Mouse (Mus musculus) heart, embryonic 10.5 days (tissue): ENCODE measurements around the gene Srcin1. TPM values are rescaled to one million over a fixed set of nuclear protein-coding genes. Genes with fewer than 3 reads are reported as not detected.

ENCODE experiments used
- DNase-seq: peaks from one replicate; pipeline ENCODE4 v3.0.0-alpha.2; 2017; ENCODE audit warnings: low spot score
- H3K27ac ChIP-seq: fragments of 300-500 bp; sonication (generic); 2 replicates; pipeline ENCODE4 v1.5.1; 2016; ENCODE audit warnings: mild to moderate bottlenecking
- H3K27me3 ChIP-seq: fragments of 300-500 bp; sonication (generic); 2 replicates; pipeline ENCODE4 v1.6.1; 2016; ENCODE audit warnings: mild to moderate bottlenecking; ENCODE audit not compliant: poor library complexity, insufficient read depth, severe bottlenecking
- H3K36me3 ChIP-seq: fragments of 300-500 bp; sonication (generic); 2 replicates; pipeline ENCODE4 v1.6.1; 2016; ENCODE audit warnings: mild to moderate bottlenecking, moderate library complexity
- H3K4me1 ChIP-seq: fragments of 300-500 bp; sonication (generic); 2 replicates; pipeline ENCODE4 v1.6.1; 2016; ENCODE audit warnings: mild to moderate bottlenecking
- H3K4me3 ChIP-seq: fragments of 300-500 bp; sonication (generic); 2 replicates; pipeline ENCODE4 v1.5.1; 2016; ENCODE audit warnings: mild to moderate bottlenecking, moderate library complexity
- H3K9me3 ChIP-seq: fragments of 300-500 bp; sonication (generic); 2 replicates; pipeline ENCODE4 v1.6.1; 2016; ENCODE audit warnings: mild to moderate bottlenecking, moderate library complexity
- WGBS: fragments of 180-500 bp; shearing (Covaris S2); methylation state at CpG from one replicate; pipeline ENCODE4 v1.1.7; 2016; 5-methylcytosine and 5-hydroxymethylcytosine counted together
- polyA plus RNA-seq: library from polyadenylated mRNA; unstranded; fragments of >200 nt; fragmentation: Nextera tagmentation; extraction: Ambion mirVana; gene quantifications from 2 replicates; pipeline ENCODE4 v1.2.1, GENCODE M21; 2016

The Srcin1 gene
- polyA plus RNA-seq, 1 experiment from 2014 or later = 0.14 TPM

- Histone ChIP-seq H3K4me3 (no peak overlapping the region), H3K27me3 (peaks cover 96% of the 10 kb centered on the region)
- WGBS = 41% methylated on average over 17 of the region's 17 CpGs
Observed at GRCm38 (mm10) chr11:97560210-97560963, 15.6 kb downstream of the Srcin1 start.

GRCm38 (mm10) chr11:97559549-97559948, 16.4 kb downstream of the Srcin1 start:
- H3K27me3 ChIP-seq = peaks cover 94% of the 10 kb centered on the region
- peaks cover 77% of the 10 kb centered on the region for H3K4me1 ChIP-seq

More at GRCm38 (mm10) chr11:97560210-97560963, 15.6 kb downstream of the Srcin1 start:
- no peak for DNase-seq
- no peak overlapping the region for H3K27ac ChIP-seq
- H3K9me3 ChIP-seq = no peaks in the 10 kb centered on the region
- no peaks in the 10 kb centered on the region for H3K36me3 ChIP-seq
- peaks cover 77% of the 10 kb centered on the region for H3K4me1 ChIP-seq

GRCm38 (mm10) chr11:97557885-97558284, 18.1 kb downstream of the Srcin1 start:
- Histone ChIP-seq H3K9me3 (no peaks in the 10 kb centered on the region), H3K27me3 (peaks cover 94% of the 10 kb centered on the region), H3K4me1 (peaks cover 60% of the 10 kb centered on the region), H3K4me3 (no peak overlapping the region), H3K27ac (no peak overlapping the region), H3K36me3 (no peaks in the 10 kb centered on the region)
- 68% methylated on average over 4 of the region's 4 CpGs for WGBS
- no peak for DNase-seq

More at GRCm38 (mm10) chr11:97559549-97559948, 16.4 kb downstream of the Srcin1 start:
- no peak for DNase-seq
- H3K27ac ChIP-seq = no peak overlapping the region
- no peaks in the 10 kb centered on the region for H3K9me3 ChIP-seq
- WGBS = 29% methylated on average over 4 of the region's 4 CpGs
- no peak overlapping the region for H3K4me3 ChIP-seq
- H3K36me3 ChIP-seq = no peaks in the 10 kb centered on the region

GRCm38 (mm10) chr11:97556569-97557408, 19.2 kb downstream of the Srcin1 start:
- no peak overlapping the region for H3K4me3 ChIP-seq
- no peak overlapping the region for H3K27ac ChIP-seq
- no peaks in the 10 kb centered on the region for H3K9me3 ChIP-seq
- 15% methylated on average over 7 of the region's 7 CpGs for whole genome bisulfite sequencing
- peaks cover 94% of the 10 kb centered on the region for H3K27me3 ChIP-seq
- no peak for DNase-seq
- H3K36me3 ChIP-seq = no peaks in the 10 kb centered on the region
- H3K4me1 ChIP-seq = peaks cover 58% of the 10 kb centered on the region

- no peaks in the 10 kb centered on the region for H3K36me3 ChIP-seq
- DNase-seq = no peak
- no peak overlapping the region for H3K4me3 ChIP-seq
- H3K27ac ChIP-seq = no peak overlapping the region
- H3K27me3 ChIP-seq = peaks cover 94% of the 10 kb centered on the region
- no peaks in the 10 kb centered on the region for H3K9me3 ChIP-seq
- peaks cover 52% of the 10 kb centered on the region for H3K4me1 ChIP-seq
- WGBS = 43% methylated on average over 6 of the region's 6 CpGs
Observed at GRCm38 (mm10) chr11:97555144-97555543, 20.8 kb downstream of the Srcin1 start.

- H3K27ac ChIP-seq = no peak overlapping the region
- 11% methylated on average over 8 of the region's 8 CpGs for WGBS
- H3K27me3 ChIP-seq = peaks cover 95% of the 10 kb centered on the region
- H3K4me3 ChIP-seq = no peak overlapping the region
- H3K9me3 ChIP-seq = no peaks in the 10 kb centered on the region
- no peaks in the 10 kb centered on the region for H3K36me3 ChIP-seq
- DNase-seq = no peak
- peaks cover 37% of the 10 kb centered on the region for H3K4me1 ChIP-seq
Observed at GRCm38 (mm10) chr11:97552151-97552550, 23.8 kb downstream of the Srcin1 start.

GRCm38 (mm10) chr11:97548757-97549156, 27.2 kb downstream of the Srcin1 start:
- WGBS = 32% methylated on average over 8 of the region's 8 CpGs
- H3K27ac ChIP-seq = no peak overlapping the region

GRCm38 (mm10) chr11:97547957-97548706, 27.9 kb downstream of the Srcin1 start:
- WGBS = 54% methylated on average over 12 of the region's 12 CpGs
- H3K4me1 ChIP-seq = peaks cover 33% of the 10 kb centered on the region

More at GRCm38 (mm10) chr11:97548757-97549156, 27.2 kb downstream of the Srcin1 start:
- Histone ChIP-seq H3K9me3 (no peaks in the 10 kb centered on the region), H3K4me1 (peaks cover 33% of the 10 kb centered on the region), H3K36me3 (no peaks in the 10 kb centered on the region), H3K4me3 (no peak overlapping the region), H3K27me3 (peaks cover 100% of the 10 kb centered on the region)
- DNase-seq = no peak

GRCm38 (mm10) chr11:97546804-97547411, 29.1 kb downstream of the Srcin1 start:
- peaks cover 100% of the 10 kb centered on the region for H3K27me3 ChIP-seq
- under 1% methylated on average over 72 of the region's 73 CpGs for WGBS
- peak overlapping the region; percentile 68; the same call in 1 of the 2 replicates for H3K27ac ChIP-seq
- H3K4me3 ChIP-seq = peak overlapping the region; percentile 79
- H3K4me1 ChIP-seq = peaks cover 31% of the 10 kb centered on the region
- no peaks in the 10 kb centered on the region for H3K36me3 ChIP-seq
- H3K9me3 ChIP-seq = no peaks in the 10 kb centered on the region
- no peak for DNase-seq

More at GRCm38 (mm10) chr11:97547957-97548706, 27.9 kb downstream of the Srcin1 start:
- no peak overlapping the region for H3K4me3 ChIP-seq
- peaks cover 100% of the 10 kb centered on the region for H3K27me3 ChIP-seq
- no peaks in the 10 kb centered on the region for H3K36me3 ChIP-seq
- no peak overlapping the region for H3K27ac ChIP-seq
- DNase-seq = no peak
- H3K9me3 ChIP-seq = no peaks in the 10 kb centered on the region

GRCm38 (mm10) chr11:97545808-97546560, 30.0 kb downstream of the Srcin1 start:
- WGBS = 5% methylated on average over 26 of the region's 26 CpGs
- Histone ChIP-seq H3K36me3 (no peaks in the 10 kb centered on the region), H3K4me3 (peak overlapping the region; percentile 79), H3K9me3 (no peaks in the 10 kb centered on the region), H3K27me3 (peaks cover 100% of the 10 kb centered on the region), H3K27ac (peak overlapping the region; percentile 68), H3K4me1 (peaks cover 22% of the 10 kb centered on the region)
- no peak for DNase-seq

- no peak for DNase-seq
- Histone ChIP-seq H3K36me3 (no peaks in the 10 kb centered on the region), H3K9me3 (no peaks in the 10 kb centered on the region), H3K4me1 (peaks cover 23% of the 10 kb centered on the region), H3K27ac (no peak overlapping the region), H3K4me3 (no peak overlapping the region), H3K27me3 (peaks cover 100% of the 10 kb centered on the region)
- 70% methylated on average over 9 of the region's 9 CpGs for WGBS
Observed at GRCm38 (mm10) chr11:97543883-97544282, 32.1 kb downstream of the Srcin1 start.
